Mouse (Mus musculus) cerebellum, adult 2 months (tissue): ENCODE measurements around the gene Dlk1.

Source experiments
- CTCF ChIP-seq: fragments of 200-500 bp; IDR thresholded peaks from 2 replicates; pipeline ENCODE4 v1.5.1; 2011; ENCODE audit warnings: low read depth, mild to moderate bottlenecking, control low read depth, low read length, moderate library complexity, borderline replicate concordance; ENCODE audit not compliant: insufficient read depth
- POLR2A ChIP-seq: fragments of 200-500 bp; IDR thresholded peaks from 2 replicates; pipeline ENCODE4 v1.6.1; 2011; ENCODE audit warnings: low read length, control low read depth, borderline replicate concordance; ENCODE audit not compliant: insufficient read depth

GRCm38 (mm10) chr12:109420006-109420405, 32.6 kb upstream of the Dlk1 start:
- TF ChIP-seq CTCF: no peak
- TF ChIP-seq POLR2A: no peak
